Mouse (Mus musculus): Measurements from ENCODE around the gene Bmp8b.
A peak's percentile ranks its signal among the peaks of the same experiment; 100 is the strongest.

GRCm38 (mm10) chr4:123155004-123155403 lies 50.0 kb downstream of the Bmp8b start:
- TF ChIP-seq CTCF (IDR thresholded peaks at IDR 0.05; ENCODE audit: extremely low read depth, insufficient read depth, low read length) = 0 out of 2 replicates have a peak, but pooled peaks have one; percentile 25
- no peak for TF ChIP-seq POLR2A (IDR thresholded peaks at IDR 0.05; ENCODE audit: extremely low read depth, insufficient read depth, low read length)
